15 mouse cellular contexts compared by ENCODE assay signal in genomic region chr5:37383570-37383969, GRCm38 (mm10). TPM values are rescaled to one million over a fixed set of nuclear protein-coding genes. Genes with fewer than 3 reads are reported as not detected.
A peak's percentile ranks its signal among the peaks of the same experiment; 100 is the strongest.
DNase-seq lines count a peak whose midpoint lies in the region; ATAC-seq and TF ChIP-seq lines count a peak whose summit lies in the region.
"Had no signal": no experiment of that assay in that cellular context is flagged by ENCODE, and none has a peak within 500 bp of the region (broad histone marks: within the 10 kb centered on the region; RNA-seq: fewer than 3 reads in every experiment).

No protein-coding gene starts in this region.

- no peak overlapping the region for H3K4me3 ChIP-seq in liver, embryonic 14.5 days (ENCODE audit: insufficient read depth in 1 of 2, low read depth in 2 of 2, low read length in 2 of 2)
- H3K4me3 ChIP-seq: heart, embryonic 15.5 days; limb, embryonic 13.5 days had no signal

- H3K4me1 ChIP-seq in liver, embryonic 14.5 days (replicated peaks; ENCODE audit: control insufficient read depth in 2 of 2, insufficient read depth in 2 of 2, low read length in 1 of 2): no peaks in the 10 kb centered on the region
- H3K4me1 ChIP-seq: limb, embryonic 13.5 days had no signal

- TF ChIP-seq EP300 in liver, embryonic 14.5 days (IDR thresholded peaks at IDR 0.05; ENCODE audit: low read depth): no peak

- DNase-seq in adrenal gland, postnatal 10 days: peak; percentile 6
- no peak for DNase-seq in adrenal gland, adult 18-20 months (ENCODE audit: low spot score in 2 of 2)
- peak; percentile 27 for DNase-seq in kidney, adult 9 months
- no peak for DNase-seq in kidney, adult 11 months
- DNase-seq in lung, postnatal 10 days: peak; percentile 10
- no peak for DNase-seq in lung, postnatal 25 days (ENCODE audit: low spot score)
- no peak for DNase-seq in liver, embryonic 14.5 days (ENCODE audit: low read depth in 3 of 3, low spot score in 3 of 3)
- DNase-seq in spleen, postnatal 10 days (ENCODE audit: low spot score in 2 of 2): no peak
- DNase-seq: B cell, adult 2 months; cerebellum, adult 18-20 months; thymus, adult 2 months had no signal

- H3K9me3 ChIP-seq in liver, embryonic 14.5 days (ENCODE audit: control insufficient read depth, low read length): no peaks in the 10 kb centered on the region
- H3K9me3 ChIP-seq: heart, embryonic 15.5 days; limb, embryonic 13.5 days had no signal

- WGBS in liver, embryonic 14.5 days (ENCODE audit: insufficient replicate concordance): 74% methylated on average over 3 of the region's 3 CpGs

- H3K36me3 ChIP-seq in liver, embryonic 14.5 days (replicated peaks; ENCODE audit: control insufficient read depth, insufficient read depth, low read depth): no peaks in the 10 kb centered on the region

- ATAC-seq in liver, embryonic 14.5 days (ENCODE audit: insufficient read depth): no peak
- ATAC-seq: inflammation-experienced regulatory T-cells, adult 6 months had no signal

- no peak overlapping the region for H3K27ac ChIP-seq in liver, embryonic 14.5 days
- H3K27ac ChIP-seq: heart, embryonic 15.5 days; limb, embryonic 13.5 days had no signal

- peak; percentile 62 for TF ChIP-seq CTCF in liver, embryonic 14.5 days (IDR thresholded peaks at IDR 0.05; ENCODE audit: low read depth)

- no peak overlapping the region for H3K4me2 ChIP-seq in liver, embryonic 14.5 days (ENCODE audit: low read depth)
- H3K4me2 ChIP-seq: heart, embryonic 15.5 days; limb, embryonic 13.5 days had no signal

- H3K9ac ChIP-seq in liver, embryonic 14.5 days (replicated peaks): no peak overlapping the region
- H3K9ac ChIP-seq: heart, embryonic 15.5 days; limb, embryonic 13.5 days had no signal

- H3K27me3 ChIP-seq in liver, embryonic 14.5 days (ENCODE audit: control insufficient read depth, insufficient read depth, low read length): no peaks in the 10 kb centered on the region
- H3K27me3 ChIP-seq: heart, embryonic 15.5 days; limb, embryonic 13.5 days had no signal

RNA-seq across cellular contexts. Expression of gene Evc2, which starts 45.3 kb away (rescaled TPM):
- 10 to 100 TPM; 10.9 to 15.3 TPM for total RNA-seq in adrenal gland, postnatal 10 days (2021)
- 10 to 100 TPM; 15.1 to 16.4 TPM for total RNA-seq in adrenal gland, adult 18-20 months (2021)
- polyA plus RNA-seq in liver, embryonic 14.5 days (2012; rRNA removed): 2.2 TPM in 2 replicates
- polyA plus RNA-seq in liver, embryonic 14.5 days (2014; fragmentation: Nextera tagmentation; extraction: Ambion mirVana): 0.93 and 1.3 TPM in 2 replicates
- total RNA-seq: megakaryocyte, adult 5-6 weeks had no signal
- polyA plus RNA-seq: inflammation-experienced regulatory T-cells, adult 6 months had no signal

RNA-seq across cellular contexts. Expression of gene Evc, which starts 46.9 kb away (rescaled TPM):
- total RNA-seq in adrenal gland, postnatal 10 days (2021): 10 to 100 TPM; 10.3 to 16.0 TPM
- 10 to 100 TPM; 11.3 to 12.2 TPM for total RNA-seq in adrenal gland, adult 18-20 months (2021)
- polyA plus RNA-seq in liver, embryonic 14.5 days (2012; rRNA removed): 1.6 and 2.2 TPM in 2 replicates
- 0.91 and 1.2 TPM in 2 replicates for polyA plus RNA-seq in liver, embryonic 14.5 days (2014; fragmentation: Nextera tagmentation; extraction: Ambion mirVana)
- total RNA-seq: megakaryocyte, adult 5-6 weeks had no signal
- polyA plus RNA-seq: inflammation-experienced regulatory T-cells, adult 6 months had no signal

Comparison
In these comparisons a context has a peak if more than half of its experiments do, and no peak if none do; other contexts are left out.
1. DNase-seq: peak in adrenal gland, postnatal 10 days (single experiment), kidney, adult 9 months (single experiment) and lung, postnatal 10 days (single experiment); none in adrenal gland, adult 18-20 months (0 of 2), kidney, adult 11 months (single experiment), lung, postnatal 25 days (single experiment), liver, embryonic 14.5 days (0 of 3) and spleen, postnatal 10 days (0 of 2).